Mouse (Mus musculus): Measurements from ENCODE around the gene 9830107B12Rik. TPM values are rescaled to one million over a fixed set of nuclear protein-coding genes. Genes with fewer than 3 reads are reported as not detected.
A peak's percentile ranks its signal among the peaks of the same experiment; 100 is the strongest.
"Not testable (repeated sequence)": the region's sequence is repeated elsewhere in the genome, so short reads cannot be mapped to it uniquely, and the experiment has no call there.

9830107B12Rik gene
- total RNA-seq (2021), result not detected
- long read RNA-seq, experiment 1, result 0 reads
- long read RNA-seq, experiment 2, result 0 reads

DNA sequence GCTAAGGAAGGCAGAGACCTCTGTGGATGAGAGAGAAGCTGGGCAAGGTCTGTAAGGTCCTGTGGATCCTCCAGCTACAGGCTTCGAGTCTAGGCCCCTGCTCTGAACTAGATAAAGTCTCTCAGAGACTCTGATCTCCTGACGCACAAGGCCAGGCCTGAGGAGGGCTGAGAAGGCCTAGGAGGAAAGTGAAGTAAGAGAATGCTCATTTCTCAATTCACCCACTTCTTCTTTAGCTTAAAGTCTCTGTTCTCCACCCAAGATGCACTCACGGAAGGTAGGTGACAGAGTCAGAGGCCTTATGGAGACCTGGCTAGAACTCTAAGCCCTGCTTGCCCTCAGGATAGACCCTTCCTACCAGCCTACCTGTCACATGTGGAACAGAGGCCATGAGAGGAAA, at the start of gene 9830107B12Rik:
Gene 9830107B12Rik (minus strand): TSS at position 149 of the 400 bp plus-strand sequence.
- no peak for DNase-seq (ENCODE audit: low spot score in 2 of 2)
- intact Hi-C loops (cut with DNase I), result no loop called here

DNA sequence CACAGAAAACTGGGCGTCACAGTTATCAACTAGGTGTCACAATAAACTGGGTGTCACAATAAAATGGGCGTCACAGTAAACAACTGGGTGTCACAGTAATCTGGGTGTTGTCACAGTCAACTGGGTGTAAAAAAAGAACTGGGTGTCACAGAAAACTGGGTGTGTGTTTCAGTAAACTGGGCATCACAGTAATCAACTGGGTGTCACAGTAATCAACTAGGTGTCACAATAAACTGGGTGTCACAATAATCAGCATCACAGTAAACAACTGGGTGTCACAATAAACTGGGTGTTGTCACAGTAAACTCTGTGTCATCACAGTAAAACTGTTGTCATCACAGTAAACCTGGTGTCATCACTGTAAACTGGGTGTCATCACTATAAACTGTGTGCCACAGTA, 46.3 kb upstream of the 9830107B12Rik start:
- intact Hi-C loops (cut with DNase I), result no loop called here
- no peak for DNase-seq (ENCODE audit: low spot score in 2 of 2)

DNA sequence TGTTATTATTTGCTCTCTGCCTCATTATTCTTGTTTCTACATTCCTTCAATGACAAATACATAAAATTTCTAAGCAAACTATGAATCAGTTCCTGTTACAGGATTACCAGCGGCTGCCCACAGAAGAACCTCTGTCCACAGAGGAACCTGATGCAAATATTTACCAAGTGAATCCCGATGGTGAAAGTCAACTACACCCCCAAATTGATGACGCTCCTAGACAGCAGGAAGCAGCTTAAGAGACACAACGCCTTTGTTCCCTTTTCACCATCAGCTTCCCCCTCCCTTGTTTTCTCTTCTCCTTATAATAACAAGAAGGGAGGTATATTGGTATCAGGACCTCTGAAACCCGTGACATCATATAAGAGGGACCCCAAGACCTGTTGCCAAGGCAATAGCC, 39.2 kb upstream of the 9830107B12Rik start:
- no peak for DNase-seq (ENCODE audit: low spot score in 2 of 2)
- intact Hi-C loops (cut with DNase I), result no loop called here

DNA sequence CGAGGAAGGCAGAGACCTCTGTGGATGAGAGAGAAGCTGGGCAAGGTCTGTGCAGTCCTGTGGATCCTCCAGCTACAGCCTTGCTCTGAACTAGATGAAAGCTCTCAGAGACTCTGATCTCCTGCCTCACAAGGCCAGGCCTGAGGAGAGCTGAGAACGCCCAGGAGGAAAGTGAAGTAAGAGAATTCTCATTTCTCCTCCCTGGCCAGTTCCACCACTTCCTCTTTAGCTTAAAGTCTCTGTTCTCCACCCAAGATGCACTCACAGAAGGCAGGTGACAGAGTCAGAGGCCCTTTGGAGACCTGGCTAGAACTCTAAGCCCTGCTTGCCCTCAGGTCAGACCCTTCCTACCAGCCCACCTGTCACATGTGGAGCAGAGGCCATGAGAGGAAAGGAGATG, 21.0 kb upstream of the 9830107B12Rik start, which contains the start of gene A530064D06Rik:
Gene A530064D06Rik (minus strand): TSS at position 173 of the 400 bp plus-strand sequence.
- intact Hi-C loops (cut with DNase I), result not testable (repeated sequence)

DNA sequence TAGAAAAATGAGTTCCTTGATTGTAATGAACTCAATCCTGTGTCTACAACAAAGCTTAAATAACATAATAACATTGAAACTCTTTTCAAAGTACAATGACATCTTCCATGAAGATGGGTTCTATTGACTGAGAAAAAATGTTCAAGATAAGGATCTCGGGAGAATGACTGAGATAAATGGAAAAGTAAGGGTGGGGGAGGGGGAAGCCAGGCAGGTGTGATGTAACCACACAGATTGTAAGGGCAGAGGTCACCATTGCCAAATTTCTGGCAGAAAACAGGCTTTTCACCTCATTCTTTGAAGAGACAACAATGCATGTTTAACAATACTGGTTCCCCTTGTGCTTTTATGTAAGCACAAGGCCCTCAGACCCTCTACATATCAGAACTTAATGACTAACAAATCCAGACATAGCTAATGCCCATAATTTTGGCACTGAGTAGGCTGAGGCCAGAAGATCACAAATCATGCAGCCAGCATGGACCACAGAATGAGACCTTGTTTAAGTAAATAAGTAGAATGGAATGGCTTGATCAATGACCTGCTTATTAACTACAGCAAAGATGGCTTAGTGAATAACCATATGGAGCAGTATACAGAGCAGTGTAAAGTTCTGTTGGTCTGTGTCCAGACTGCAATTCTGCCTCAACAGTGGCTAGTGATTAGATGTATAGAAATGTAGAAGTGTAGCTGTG, 11.5 kb upstream of the 9830107B12Rik start:
- DNase-seq (ENCODE audit: low spot score in 2 of 2), result no peak
- intact Hi-C loops (cut with DNase I), result no loop called here

More for the DNA sequence above, 21.0 kb upstream of the 9830107B12Rik start, which contains the start of gene A530064D06Rik:
- not testable (repeated sequence) for DNase-seq (ENCODE audit: low spot score in 2 of 2)

DNA sequence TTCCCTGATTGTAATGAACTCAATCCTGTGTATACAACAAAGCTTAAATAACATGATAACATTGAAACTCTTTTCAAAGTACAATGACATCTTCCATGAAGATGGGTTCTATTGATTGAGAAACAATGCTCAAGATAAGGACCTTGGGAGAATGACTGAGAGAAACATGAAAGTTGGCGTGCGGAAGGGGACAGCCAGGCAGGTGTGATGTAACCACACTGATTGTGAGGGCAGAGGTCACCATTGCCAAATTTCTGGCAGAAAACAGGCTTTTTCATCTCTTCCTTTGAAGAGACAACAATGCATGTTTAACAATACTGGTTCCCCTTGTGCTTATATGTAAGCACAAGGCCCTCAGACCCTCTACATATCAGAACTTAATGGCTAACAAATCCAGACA, 13.3 kb downstream of the 9830107B12Rik start:
- intact Hi-C loops (cut with DNase I), result no loop called here
- DNase-seq (ENCODE audit: low spot score in 2 of 2), result no peak

DNA sequence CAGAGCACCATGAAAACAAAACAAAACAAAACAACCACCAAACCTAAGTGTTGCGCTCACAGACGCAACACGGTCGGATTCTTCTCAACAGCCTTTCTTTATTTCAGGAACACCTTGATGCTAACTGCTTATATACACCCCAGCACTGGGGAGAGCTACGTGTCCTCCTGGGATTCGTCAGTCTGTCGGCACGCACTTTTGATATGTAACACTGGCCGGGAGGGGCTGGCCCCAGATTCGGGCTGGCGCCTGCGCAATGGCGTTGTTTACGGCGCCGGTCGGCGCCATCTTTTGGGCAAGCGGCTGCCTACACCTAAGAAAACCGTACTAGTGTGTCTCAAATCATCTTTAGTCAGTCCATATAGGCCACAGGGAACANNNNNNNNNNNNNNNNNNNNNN, 25.6 kb downstream of the 9830107B12Rik start:
- no peak for DNase-seq (ENCODE audit: low spot score in 2 of 2)
- intact Hi-C loops (cut with DNase I), result no loop called here

DNA sequence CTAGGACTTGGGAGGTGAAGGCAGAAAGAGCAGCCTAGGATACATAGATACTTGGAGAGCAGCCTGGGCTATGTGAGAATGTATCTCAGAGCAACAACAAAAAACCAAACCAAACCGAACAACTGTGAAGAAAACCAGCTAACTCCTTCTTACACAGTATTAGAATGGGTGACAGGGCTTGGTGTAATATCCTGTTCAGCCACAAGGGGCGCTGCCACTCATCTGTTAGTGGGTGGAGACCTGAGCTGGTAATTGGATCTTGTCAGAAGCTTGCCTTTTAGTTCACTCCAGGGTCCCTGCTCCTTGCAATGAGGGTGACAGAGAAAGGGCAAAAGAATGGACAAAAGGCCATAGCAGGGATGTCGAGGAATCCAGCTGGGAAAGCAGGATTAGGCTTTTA, 26.4 kb downstream of the 9830107B12Rik start:
- intact Hi-C loops (cut with DNase I), result no loop called here
- peak; percentile 64 to 78 for DNase-seq (ENCODE audit: low spot score in 2 of 2)

DNA sequence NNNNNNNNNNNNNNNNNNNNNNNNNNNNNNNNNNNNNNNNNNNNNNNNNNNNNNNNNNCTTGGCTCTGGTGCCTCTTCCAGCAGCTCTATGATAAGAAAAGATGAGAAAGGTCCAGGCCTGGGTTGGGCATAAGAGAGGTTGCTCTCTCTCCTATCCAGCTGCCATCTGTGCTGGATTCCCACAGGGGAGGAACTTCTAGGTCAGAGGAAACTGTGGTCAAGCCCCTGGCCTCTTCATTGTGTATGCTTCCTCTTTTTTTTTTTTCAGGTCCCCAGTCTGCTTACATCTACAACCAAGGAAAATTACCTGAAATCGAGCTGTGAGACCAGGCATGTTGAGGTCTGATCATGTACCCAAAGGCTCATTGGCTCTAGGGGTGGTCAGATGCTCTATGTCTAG, 27.5 kb downstream of the 9830107B12Rik start:
- intact Hi-C loops (cut with DNase I), result no loop called here
- DNase-seq (ENCODE audit: low spot score in 2 of 2), result no peak

DNA sequence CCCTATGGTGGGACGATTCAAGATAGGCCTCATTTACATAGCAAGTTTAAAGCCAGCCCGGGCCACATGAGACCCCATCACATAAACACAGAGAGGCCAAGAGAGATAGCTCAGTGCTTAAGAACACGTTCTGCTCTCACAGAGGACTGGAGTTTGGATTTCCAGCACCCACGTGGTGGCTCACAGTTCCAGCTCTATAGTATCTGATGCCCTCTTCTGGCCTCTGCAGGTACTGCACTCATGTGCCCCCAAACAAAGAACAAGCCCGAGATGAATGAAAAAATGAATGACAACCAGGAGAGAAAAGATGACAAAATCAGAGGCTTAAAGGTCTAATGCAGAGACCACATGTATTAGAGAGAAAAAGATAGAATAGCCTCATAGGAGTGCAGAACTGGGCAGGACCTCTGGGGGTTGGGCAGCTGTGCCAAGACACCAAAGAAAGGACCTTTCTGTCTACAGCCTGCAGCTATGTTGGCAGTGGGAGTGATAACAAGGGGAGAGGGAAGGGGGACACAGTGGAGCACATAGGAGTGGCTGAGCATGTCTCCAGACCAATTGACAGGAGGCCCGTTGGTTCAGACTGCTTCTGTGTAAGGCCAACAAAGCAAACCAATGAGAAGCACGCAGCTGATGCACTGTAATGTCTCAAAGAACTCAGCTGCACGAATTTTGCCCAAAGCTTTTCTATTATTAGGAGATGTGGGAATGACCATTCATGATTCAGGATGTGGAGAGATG, 35.4 kb downstream of the 9830107B12Rik start:
- DNase-seq (ENCODE audit: low spot score in 2 of 2), result peak; percentile 34 to 55
- intact Hi-C loops (cut with DNase I), result no loop called here

DNA sequence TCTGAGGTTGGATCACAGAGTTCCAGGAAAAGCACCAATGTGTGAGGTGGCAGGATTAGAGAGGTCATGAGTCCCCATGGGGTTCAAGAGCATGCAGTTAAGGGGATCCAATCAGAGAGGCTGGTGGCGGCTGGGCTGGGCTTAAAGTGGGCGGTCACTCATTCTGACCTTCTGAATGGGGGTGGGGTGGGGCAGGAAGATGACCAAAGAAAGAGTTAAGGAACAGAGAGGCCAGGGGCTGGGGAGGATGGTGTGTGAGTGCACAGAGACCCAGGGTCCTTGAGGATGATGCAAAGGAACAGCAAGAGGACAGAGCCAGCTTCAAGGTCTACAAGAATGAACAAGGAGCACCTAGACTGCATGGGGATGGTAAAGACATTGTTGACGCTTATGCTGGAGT, 37.5 kb downstream of the 9830107B12Rik start:
- intact Hi-C loops (cut with DNase I), result no loop called here
- DNase-seq (ENCODE audit: low spot score in 2 of 2), result no peak

DNA sequence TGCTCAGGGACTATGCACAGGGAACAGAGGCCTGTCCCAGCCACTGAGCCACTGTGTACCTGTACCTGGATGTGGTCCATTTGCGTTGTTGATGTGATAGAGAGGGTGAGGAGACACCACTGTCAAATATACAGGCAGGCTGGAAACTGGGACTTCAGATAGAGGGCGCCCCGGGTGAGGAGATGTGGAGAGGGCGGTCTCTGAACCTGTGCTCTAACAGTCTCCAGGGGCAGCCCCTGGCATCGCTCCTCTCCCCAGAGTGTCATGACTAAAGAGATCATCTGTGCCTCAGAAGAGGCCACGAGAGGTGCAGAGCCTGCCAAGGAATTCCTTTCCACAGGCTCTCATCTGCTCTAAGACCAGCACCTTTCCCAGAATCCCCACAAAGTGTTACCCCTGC, 38.2 kb downstream of the 9830107B12Rik start:
- DNase-seq (ENCODE audit: low spot score in 2 of 2), result no peak
- intact Hi-C loops (cut with DNase I), result no loop called here

DNA sequence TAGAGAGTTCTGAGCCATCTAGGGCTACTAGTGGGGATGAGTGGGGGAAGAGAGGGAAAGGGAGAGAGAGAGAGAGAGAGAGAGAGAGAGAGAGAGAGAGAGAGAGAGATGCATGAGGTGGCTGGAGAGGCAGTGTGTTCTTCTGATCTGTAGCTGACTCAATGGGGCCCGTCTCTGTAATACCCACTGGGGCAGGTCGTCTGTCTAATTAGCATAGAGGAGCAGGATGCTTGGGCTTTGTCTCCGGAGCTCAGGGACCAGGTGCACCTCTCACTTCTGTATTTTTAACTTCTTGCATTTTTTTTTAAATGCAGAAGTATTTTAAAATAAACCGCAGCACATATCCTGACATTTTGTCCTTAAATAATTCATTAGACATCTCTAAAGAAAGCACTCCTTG, 38.7 kb downstream of the 9830107B12Rik start:
- DNase-seq (ENCODE audit: low spot score in 2 of 2), result no peak
- intact Hi-C loops (cut with DNase I), result no loop called here

DNA sequence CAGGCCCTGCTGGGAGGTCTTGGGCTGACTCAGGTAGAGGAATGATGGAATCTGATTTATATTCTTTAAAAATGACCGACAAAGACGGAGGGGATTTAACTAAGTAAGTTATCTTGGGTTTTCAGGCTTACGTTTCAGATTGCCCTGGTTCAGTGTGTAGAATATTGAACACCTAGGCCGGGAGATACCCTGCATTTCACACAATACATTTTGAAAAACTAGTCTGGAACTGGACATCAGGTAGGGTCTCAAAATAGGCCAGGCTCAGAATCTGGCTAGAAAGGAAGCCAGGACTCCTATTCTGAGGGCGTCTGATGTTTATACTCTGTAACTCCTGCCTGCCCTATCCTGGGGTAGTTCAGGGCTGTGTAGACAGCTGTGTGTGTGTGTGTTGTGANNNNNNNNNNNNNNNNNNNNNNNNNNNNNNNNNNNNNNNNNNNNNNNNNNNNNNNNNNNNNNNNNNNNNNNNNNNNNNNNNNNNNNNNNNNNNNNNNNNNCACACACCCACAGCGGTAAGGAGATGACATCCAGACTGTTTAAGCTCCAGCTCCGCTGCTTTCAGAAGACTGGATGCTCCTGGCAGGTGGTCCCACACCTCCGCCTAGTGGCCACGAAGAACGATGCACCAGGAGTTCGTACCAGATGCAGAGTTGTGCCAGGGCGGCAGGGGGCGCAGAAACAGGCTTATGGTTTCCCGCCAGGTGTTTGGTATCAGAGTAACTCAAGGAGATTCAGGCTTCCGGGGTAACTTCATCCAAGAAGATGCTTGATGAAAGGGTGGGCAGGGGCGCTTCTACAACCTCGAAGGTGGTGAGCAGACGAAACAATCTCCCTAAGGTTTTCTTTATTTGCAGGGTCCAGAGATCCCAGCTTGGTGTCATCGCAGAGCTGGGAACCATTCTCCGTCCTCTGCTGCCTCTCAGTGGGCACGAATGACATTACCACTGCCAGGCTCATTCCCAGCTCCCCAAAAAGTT, 45.3 kb downstream of the 9830107B12Rik start:
- DNase-seq (ENCODE audit: low spot score in 2 of 2), result peak; percentile 91 to 94
- intact Hi-C loops (cut with DNase I), result loop anchor here (1.0 to 5.0 kb wide), 3 partner anchors 228 to 306 kb away; no protein-coding TSS in a partner anchor

DNA sequence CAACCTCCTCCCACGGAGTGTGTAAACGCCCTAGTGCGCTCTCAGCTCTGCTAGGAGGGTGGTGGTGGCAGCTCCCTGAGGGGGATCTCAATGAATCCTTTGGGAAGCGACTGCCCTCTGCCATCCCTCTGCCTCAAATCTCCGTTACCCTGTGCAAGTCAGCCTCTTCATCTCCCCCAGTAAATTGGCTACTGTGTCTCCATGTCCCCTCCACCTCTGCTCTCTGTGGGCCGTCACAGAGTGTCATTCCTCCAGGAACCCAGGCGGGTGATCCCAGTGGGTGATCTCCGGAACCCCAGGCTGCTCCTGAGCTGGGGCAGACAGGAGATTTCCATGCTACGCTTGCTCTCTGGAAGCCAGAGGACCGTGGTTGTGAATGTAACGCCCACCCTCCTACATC, 46.8 kb downstream of the 9830107B12Rik start:
- DNase-seq (ENCODE audit: low spot score in 2 of 2), result no peak
- intact Hi-C loops (cut with DNase I), result loop anchor here (5.0 kb wide), 2 partner anchors 42 to 177 kb away; partner anchors contain the start of gene Foxp4

DNA sequence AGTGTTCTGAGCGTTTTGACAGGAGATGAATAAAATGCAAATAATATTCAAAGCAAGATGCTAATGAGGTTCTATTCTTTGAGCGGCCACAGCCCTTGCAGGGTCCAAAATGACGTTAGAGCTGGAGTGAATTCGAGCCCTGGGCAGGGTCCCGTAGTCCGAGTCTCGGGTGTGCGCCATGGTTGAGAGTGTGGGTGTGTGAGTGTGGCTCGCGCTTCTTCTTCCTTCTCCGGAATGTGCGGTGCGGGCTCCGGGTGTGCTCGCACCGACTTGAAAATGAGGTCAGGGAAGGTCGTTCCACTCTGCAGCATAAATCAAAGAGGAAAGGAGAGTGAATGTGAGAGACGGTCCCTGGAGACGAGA, 47.6 kb downstream of the 9830107B12Rik start:
- intact Hi-C loops (cut with DNase I), result loop anchor here (5.0 kb wide), 2 partner anchors 41 to 176 kb away; partner anchors contain the start of gene Foxp4
- no peak for DNase-seq (ENCODE audit: low spot score in 2 of 2)

DNA sequence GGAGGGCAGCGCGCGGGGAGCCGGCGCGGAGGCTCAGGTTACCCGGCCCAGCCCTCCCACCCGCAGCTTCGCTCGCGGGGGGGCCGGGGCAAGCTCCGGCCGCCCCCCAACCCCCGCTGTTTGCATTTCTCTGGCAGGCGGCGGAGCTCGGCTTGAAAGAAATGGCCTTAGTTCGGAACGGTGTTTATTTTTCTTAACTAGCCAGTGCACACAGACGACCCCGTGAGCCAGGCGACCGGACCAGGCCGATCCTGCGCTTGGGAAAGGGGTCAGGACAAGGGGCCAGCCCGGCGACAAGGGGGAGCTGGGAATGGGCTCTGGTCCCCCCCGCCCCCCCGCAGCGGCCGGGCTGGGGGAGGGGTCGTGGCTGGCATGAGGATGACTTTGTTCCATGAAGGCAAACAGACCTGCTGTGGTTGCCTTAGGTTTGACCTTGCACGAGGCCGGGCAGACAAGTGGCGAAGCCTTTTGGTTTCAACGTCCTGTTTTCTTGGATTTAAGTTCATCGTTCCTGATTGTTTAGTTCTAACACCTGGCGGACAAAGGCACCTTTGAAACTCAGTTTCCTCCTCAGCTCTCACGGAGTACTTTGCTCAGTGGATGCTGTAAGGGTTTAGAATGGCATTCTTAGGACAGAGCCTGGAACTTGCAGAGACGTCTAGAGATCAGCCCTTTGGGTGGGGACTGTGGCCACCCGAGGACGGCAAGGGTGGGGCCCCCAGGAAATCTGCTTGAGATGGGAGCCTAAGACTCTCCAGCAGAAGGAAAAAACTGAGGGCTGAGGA, 48.1 kb downstream of the 9830107B12Rik start:
- no peak for DNase-seq (ENCODE audit: low spot score in 2 of 2)
- intact Hi-C loops (cut with DNase I), result loop anchor here (5.0 kb wide), 2 partner anchors 41 to 176 kb away; partner anchors contain the start of gene Foxp4

DNA sequence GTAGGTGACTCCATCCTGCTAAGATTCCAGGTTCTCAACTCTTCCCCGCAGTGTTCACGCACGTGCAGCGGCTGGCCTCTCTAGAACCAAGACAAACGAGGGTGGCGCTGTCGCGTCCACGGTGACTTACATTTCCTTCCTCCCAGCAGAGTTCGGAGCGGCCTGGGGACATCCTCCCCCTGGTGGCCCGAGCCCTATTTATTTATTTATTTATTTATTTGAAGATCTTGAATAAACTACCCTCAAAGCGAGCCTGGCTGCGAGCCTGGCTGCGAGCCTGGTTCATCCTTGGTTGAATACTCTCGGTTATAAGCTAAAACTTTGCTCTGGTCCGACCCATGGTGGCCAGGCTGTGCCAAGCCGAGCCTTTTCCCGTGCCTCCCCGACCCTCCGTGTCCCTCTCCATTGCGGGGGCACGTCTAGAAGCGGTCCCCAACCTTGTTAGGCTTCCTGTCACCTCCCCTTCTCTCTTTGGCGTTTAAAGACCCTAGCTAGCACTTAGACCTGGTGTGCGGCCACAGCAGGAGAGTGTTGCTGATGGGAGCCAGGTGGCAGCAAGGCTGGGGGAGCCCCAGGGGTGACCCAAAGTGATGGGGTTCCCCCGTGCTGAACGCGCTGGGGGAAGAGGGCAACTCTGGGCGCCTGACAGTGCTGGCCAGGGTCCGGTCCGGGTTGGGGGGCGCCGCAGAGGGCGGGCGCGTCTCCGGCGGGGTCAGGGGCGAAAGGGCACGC, 48.9 kb downstream of the 9830107B12Rik start:
- DNase-seq (ENCODE audit: low spot score in 2 of 2), result peak in 1 of 2 experiments; percentile 43
- intact Hi-C loops (cut with DNase I), result loop anchor here (5.0 kb wide), 2 partner anchors 40 to 175 kb away; partner anchors contain the start of gene Foxp4

Data from left cerebral cortex, postnatal 14 days (tissue).